Mouse (Mus musculus) layer of hippocampus, adult 8-10 months (tissue): ENCODE measurements around the gene Pth2. TPM values are rescaled to one million over a fixed set of nuclear protein-coding genes. Genes with fewer than 3 reads are reported as not detected.

ENCODE experiments used
- DNase-seq, 2 experiments: peaks; one replicate each; pipeline ENCODE4 v3.0.0; 2022; ENCODE audit warnings: low spot score in 2 of 2
- total RNA-seq, 4 experiments: library from RNA; stranded (reverse); gene quantifications; 2 replicates each; pipeline ENCODE4 v1.2.4; 2022

Pth2 gene
- total RNA-seq, 4 experiments from 2014 or later: not detected

DNA sequence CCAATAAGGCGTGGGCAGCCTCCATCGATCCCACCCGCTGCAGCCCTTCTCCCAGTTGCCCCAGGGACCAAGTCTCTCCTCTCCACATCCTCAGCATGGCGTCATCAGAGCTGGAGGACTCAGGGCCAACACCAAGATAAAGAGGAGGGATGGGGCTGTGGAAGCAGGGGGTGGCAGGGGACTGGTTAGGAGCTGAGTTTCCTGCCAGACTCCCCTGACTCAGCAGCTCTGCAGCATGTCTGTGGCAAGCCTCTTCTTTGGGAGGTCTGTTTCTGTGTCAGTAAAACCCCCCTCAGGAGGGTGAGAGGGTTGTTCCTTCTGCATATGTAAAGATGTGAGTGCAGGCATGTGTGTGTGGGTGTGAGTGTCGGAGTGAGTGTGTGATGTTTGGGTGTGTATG, 16.2 kb downstream of the Pth2 start:
- no peak for DNase-seq

DNA sequence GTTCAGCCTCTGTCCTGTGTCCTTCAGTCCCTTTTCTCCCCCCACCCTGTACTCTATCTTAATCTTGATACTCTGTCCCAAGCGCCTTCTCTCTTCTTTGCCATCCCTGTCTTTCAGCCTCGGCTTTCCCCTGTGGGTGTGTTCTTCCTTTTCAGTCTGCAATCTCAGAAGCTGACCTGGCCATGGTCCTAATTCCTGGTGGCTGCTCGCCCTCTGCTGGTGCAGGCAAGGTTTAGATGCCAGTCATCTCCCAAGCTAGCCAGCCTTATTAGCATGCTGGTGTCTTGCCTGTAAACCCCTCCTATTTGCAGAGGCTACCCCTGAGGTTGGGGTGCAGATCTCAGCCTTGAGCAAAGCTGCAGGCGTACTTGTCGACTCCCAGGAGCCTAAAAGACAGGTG, 17.6 kb downstream of the Pth2 start:
- DNase-seq: peak; percentile 69 to 71

- DNase-seq: no peak
Observed at GRCm38 (mm10) chr7:45198961-45199360, 18.2 kb downstream of the Pth2 start.

GRCm38 (mm10) chr7:45202654-45203053, 21.9 kb downstream of the Pth2 start:
- DNase-seq: no peak

DNA sequence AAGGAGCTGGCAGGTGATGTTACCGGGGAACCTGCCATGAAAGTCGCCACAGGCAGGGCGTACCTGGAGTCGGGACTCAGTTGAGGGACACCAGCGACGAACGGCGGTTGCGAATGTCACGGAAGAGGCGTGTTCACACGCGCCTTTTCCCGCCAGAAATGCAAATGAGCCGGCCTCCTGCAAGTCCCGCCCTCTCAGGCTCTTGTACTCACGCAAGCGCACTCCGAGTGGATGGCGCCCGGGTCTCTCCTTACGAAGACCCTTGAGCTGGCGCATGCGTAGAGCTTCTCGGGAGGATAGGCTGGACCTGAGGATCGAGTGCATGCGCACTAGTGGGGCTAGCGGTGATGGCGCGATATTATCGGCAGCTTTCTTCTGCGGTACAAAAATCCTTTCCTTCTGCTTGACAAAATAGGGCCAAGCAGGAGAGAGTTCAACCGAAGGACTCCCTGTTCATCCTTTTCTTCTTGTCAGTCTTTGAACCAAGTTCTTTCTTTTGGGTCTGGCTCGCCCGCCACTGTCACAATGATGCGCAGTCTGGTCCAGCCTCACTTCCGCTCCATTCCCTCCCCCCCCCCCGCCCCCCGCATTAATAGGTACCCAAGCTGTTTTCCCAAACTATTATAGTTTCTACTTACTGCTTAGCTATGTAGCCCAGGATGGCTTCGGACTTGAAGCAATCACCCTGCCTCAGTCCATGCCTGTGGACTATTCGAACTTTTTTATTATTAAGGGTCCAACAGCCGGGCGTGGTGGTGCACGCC, 23.8 kb downstream of the Pth2 start, which contains the start of gene Ccdc155:
TSS of gene Ccdc155 (minus strand) at position 513 of the 764 bp plus-strand sequence.
- peak; percentile 90 to 92 for DNase-seq

DNA sequence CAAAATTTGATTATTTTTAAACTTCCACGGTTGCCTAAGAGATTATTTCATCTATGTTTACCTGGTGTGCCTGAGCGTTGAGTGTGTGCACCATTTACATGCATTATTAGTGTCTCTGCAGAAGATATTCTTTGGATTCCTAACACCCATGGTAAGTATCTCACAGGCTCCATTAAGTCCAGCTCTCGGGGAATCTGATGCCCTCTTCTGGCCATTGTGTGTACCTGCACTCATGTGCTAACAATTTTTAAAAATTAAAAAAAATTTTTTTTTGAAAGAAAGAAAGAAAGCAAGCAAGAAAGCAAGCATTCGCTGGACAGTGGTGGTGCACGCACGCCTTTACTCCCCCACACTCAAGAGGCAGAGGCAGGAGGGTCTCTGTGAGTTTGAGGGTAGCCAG, 27.5 kb downstream of the Pth2 start:
- no peak for DNase-seq

DNA sequence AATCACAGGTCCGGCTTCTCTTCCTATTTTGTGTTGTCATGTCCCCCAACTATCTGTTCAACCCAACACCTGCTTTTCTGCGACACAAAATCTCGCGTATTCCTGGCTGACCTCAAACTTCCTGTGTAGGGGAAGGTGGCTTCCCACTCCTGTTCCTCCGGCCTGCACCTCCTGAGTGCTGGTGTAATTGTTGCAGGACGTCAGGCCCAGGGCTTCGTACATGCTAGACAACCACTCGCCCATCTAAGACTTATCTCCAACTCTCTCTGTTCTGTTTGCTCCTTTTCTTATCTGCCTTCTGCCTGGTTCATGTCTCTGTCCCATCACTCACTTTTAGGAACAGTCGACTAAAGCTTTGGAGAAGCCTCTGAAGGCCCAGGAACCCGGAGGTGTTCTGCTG, 30.3 kb downstream of the Pth2 start:
- DNase-seq: no peak

- DNase-seq: no peak
Observed at GRCm38 (mm10) chr7:45211851-45212251, 31.1 kb downstream of the Pth2 start, which contains the start of gene Dkkl1. Dkkl1 (minus strand) TSS chr7:45212147.

- DNase-seq: no peak
Observed at GRCm38 (mm10) chr7:45212356-45212755, 31.6 kb downstream of the Pth2 start.

GRCm38 (mm10) chr7:45213708-45214107, 32.9 kb downstream of the Pth2 start:
- DNase-seq: no peak

- no peak for DNase-seq
Observed at GRCm38 (mm10) chr7:45215673-45216441, 35.1 kb downstream of the Pth2 start, which contains the start of gene Tead2. Tead2 (plus strand) TSS chr7:45215753.

GRCm38 (mm10) chr7:45216442-45217183, 35.8 kb downstream of the Pth2 start:
- DNase-seq: no peak

DNA sequence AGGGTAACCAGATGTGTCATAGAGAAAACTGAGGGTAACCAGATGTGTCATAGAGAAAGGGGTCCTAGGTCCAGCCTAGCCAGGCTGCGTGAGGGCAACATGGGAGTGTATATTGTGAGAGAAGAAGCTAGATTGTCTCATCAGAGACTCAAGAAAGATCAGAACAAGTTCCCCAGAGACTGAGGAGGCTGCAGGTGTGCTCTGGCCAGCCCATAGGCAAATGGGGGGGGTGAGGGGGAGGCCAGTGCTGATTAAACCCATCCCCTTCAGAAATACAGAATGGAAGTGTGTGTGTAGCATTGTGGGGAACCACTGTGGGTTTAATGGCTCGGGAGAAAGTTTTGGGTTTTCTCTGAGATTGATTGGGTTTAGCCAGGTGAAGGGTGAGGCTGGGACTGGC, 40.9 kb downstream of the Pth2 start:
- DNase-seq: no peak

GRCm38 (mm10) chr7:45224826-45225225, 44.0 kb downstream of the Pth2 start:
- no peak for DNase-seq

DNA sequence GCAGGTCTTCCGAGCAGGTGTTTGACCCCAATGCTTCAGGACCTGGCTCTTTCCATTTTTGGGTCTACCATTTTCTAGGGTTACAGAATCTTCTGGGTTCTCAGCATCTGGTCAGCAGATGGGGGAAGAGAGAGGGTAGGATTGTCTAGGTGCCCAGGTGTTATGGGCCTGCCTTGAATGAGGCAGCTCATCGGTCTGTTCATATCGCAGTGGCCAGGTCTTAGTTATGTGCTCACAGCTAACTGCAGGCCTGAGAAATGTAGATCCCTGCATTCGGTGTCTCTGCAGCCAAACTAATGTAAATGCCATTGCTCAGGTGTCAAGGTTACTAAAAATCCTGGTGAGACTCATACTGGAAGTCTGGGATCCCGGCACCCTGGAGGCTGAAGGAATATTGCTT, 45.6 kb downstream of the Pth2 start:
- DNase-seq: no peak

GRCm38 (mm10) chr7:45228548-45228947, 47.8 kb downstream of the Pth2 start:
- DNase-seq: no peak

DNA sequence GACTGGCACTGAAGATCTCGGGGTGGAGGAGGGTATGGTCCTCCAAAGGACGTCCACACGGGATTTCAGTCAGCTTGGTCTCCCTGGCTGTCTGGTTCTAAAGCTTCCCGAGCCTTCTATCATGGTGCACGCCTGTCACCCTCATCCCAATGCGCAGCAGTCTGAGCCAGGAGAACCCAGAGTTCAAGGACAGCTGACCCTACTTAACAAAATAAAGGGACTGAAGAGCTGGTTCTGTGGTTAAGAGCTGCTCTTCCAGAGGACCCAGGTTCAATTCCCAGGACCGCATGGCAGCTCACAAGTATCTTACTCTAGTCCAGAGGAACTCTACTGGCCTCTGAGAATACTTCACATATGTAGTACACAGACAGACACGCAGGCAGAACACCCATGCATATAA, 48.3 kb downstream of the Pth2 start:
- no peak for DNase-seq

DNA sequence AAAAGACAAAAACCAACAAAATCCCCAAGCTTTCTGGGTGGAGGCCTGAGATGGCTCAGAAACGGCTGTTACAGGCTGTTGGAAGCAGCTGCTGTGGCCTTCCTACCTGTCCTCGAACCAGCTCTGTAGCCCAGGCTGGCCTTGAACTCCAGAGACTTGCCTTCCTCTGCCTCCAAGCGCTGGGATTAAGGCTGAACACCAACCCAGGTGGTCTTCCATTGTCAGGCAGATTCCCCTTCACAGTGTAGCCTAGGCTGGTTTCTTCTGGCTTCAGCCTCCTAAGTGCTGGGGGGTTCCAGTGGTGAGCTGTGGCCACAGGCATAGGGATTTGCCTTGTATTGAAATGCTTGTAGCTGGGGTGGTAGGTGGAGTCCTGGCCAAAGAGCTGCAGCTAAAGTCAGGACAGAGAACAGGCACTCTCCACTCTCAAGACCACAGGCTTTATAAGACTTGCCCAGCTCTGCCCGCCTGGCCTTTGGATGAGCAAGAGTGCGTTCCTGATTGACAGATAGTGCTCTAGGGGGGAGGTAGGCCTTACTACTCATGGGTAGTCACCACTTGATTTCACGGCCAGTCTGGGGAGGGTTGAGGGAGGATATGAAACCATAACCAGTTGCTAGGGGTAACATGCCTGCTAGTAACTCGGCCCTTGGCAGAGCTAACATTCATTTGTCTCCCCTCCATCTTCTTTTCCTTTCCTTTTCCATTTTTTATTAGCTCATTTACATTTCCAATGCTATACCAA, 48.8 kb downstream of the Pth2 start:
- DNase-seq: no peak

- no peak for DNase-seq
Observed at GRCm38 (mm10) chr7:45231192-45231591, 50.4 kb downstream of the Pth2 start.
